Mouse (Mus musculus) hindbrain, embryonic 12.5 days (tissue): Measurements from ENCODE around the gene Aurkb. TPM values are rescaled to one million over a fixed set of nuclear protein-coding genes. Genes with fewer than 3 reads are reported as not detected.

Experiments used
- ATAC-seq: fragments of 200-750 bp; cut with Nextera tagmentation; 2 replicates; pipeline ENCODE4 v1.8.0; 2017; ENCODE audit warnings: moderate TSS enrichment; ENCODE audit not compliant: low FRiP score
- H3K27ac ChIP-seq: fragments of 300-500 bp; sonication (generic); 2 replicates; pipeline ENCODE4 v1.5.1; 2016; ENCODE audit warnings: mild to moderate bottlenecking
- H3K27me3 ChIP-seq: fragments of 300-500 bp; sonication (generic); 2 replicates; pipeline ENCODE4 v1.6.1; 2016; ENCODE audit warnings: mild to moderate bottlenecking
- H3K36me3 ChIP-seq: fragments of 300-500 bp; sonication (generic); 2 replicates; pipeline ENCODE4 v1.6.1; 2016; ENCODE audit warnings: mild to moderate bottlenecking
- H3K4me1 ChIP-seq: fragments of 300-500 bp; sonication (generic); 2 replicates; pipeline ENCODE4 v1.6.1; 2016
- H3K4me2 ChIP-seq: fragments of 300-500 bp; sonication (generic); replicated peaks from 2 replicates; pipeline ENCODE4 v1.6.1; 2016; ENCODE audit warnings: mild to moderate bottlenecking
- H3K4me3 ChIP-seq: fragments of 300-500 bp; sonication (generic); 2 replicates; pipeline ENCODE4 v1.5.1; 2016; ENCODE audit warnings: mild to moderate bottlenecking
- H3K9ac ChIP-seq: fragments of 300-500 bp; sonication (generic); 2 replicates; pipeline ENCODE4 v1.6.1; 2016; ENCODE audit warnings: mild to moderate bottlenecking, moderate library complexity
- H3K9me3 ChIP-seq: fragments of 300-500 bp; sonication (generic); replicated peaks from 2 replicates; pipeline ENCODE4 v1.6.1; 2016; ENCODE audit warnings: mild to moderate bottlenecking
- WGBS: fragments of 180-500 bp; shearing (Covaris S2); methylation state at CpG from one replicate; pipeline ENCODE4 v1.1.7; 2016; 5-methylcytosine and 5-hydroxymethylcytosine counted together
- polyA plus RNA-seq: library from polyadenylated mRNA; unstranded; fragments of >200 nt; fragmentation: Nextera tagmentation; extraction: Ambion mirVana; gene quantifications from 2 replicates; pipeline ENCODE4 v1.2.1, GENCODE M21; 2016

Aurkb gene
- polyA plus RNA-seq, 1 experiment from 2014 or later: 100 TPM

DNA sequence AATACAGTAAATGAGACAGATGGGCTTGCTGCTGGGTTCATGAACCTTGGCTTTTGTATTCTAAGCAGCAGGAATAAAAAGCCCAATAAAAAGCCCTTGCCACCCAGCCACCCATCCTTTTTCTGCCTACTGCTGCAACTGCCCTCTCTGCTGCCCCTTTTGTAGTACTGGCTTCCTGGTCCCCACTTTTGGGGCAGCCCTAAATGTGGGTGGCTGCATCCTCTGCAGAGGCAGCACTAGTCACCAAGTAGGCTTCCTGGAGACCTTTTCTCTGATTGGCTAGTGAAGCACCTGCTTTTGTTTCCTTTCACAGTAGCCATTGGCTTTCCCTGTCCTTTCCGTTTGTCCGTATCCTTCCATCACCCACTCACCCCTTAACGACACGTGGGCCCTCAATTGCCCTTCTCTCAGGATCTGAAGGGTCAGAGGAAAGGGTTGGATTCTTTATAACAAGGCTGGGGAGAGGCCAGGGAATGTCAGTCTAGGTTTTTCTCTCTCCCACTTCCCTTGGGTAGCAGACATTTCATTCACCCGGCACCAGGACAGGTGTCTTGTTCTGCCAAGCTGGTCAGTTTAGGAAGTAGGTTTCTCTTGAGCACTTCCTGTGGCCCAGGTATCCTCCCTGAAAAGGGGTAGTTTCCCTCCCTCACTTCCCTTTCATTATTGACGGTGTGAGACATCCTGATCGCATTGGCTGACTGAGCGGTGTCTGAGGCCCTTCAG, 52.8 kb downstream of the Aurkb start:
- Histone ChIP-seq H3K9me3 (no peaks in the 10 kb centered on the region), H3K4me3 (peak overlapping the region; percentile 51), H3K4me1 (peaks cover 58% of the 10 kb centered on the region), H3K9ac (0 out of 2 replicates have a peak overlapping the region, but pooled peaks have one; percentile 76), H3K27ac (peak overlapping the region; percentile 82), H3K36me3 (peaks cover 27% of the 10 kb centered on the region), H3K4me2 (peak overlapping the region; percentile 93), H3K27me3 (no peaks in the 10 kb centered on the region)
- no peak for ATAC-seq
- 21% methylated on average over 8 of the region's 8 CpGs for WGBS

DNA sequence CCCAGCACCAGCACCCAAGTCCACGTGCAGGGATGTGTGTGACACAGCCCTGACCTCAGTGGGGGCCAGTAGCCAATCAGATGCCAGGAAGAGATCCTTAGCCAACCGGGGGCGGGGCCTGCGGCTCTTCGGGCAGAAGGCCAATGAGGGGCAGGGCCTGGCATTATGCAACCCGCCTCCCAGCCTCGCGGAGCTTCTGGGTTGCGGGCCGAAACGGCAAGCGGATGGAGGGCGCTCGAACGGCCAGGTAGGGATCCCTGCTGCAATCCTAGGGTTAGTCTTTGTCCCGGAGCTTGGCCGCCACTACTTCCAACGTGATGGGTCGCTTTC, 53.3 kb downstream of the Aurkb start:
- Histone ChIP-seq H3K27me3 (no peaks in the 10 kb centered on the region), H3K36me3 (peaks cover 32% of the 10 kb centered on the region), H3K27ac (peak overlapping the region; percentile 82), H3K4me2 (peak overlapping the region; percentile 93), H3K4me1 (peaks cover 58% of the 10 kb centered on the region), H3K4me3 (peak overlapping the region; percentile 51), H3K9ac (peak overlapping the region; percentile 76), H3K9me3 (no peaks in the 10 kb centered on the region)
- peak; percentile 20 for ATAC-seq
- under 1% methylated on average over 19 of the region's 19 CpGs for WGBS

DNA sequence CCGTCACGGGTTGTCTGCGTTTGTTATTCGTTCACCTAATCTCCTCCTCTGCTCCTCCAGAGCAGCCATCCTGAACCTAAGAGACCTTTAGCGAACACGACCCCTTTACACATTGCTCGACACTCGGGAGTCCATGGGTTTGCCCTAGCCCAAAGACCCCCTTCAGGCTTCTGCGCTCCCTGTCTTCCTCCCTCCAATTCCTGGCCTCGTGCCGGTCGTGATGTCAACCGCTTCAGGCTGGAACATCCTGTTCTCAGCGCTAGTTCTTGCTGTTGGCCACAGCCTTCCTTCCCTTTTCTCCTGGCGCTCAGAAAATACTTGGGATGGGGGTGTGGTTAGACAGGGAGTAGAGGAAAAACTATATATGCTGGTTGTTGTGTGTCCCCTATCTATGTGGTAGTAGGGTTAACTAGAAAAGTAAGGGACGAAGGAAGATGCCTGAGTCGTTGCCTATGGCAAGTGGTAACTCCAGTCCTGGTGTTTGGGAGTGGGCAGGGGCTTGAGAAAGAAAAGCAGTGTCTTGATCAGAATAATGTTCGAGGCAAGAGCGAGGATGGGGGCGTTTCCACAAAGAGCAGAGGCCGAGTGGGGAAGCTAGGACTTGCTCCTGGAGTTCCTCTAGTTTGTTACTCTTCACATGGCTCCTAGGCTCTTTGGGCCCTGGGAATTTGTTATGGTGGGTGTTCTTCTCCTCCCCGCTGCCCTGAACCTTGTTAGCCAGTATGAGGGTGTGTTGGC, 53.9 kb downstream of the Aurkb start:
- H3K9me3 ChIP-seq: no peaks in the 10 kb centered on the region
- ATAC-seq: no peak
- H3K4me2 ChIP-seq: peak overlapping the region; percentile 93
- peak overlapping the region; percentile 76 for H3K9ac ChIP-seq
- WGBS: 1% methylated on average over 22 of the region's 22 CpGs
- H3K4me3 ChIP-seq: peak overlapping the region; percentile 51
- peaks cover 38% of the 10 kb centered on the region for H3K36me3 ChIP-seq
- H3K27ac ChIP-seq: peak overlapping the region; percentile 82
- peaks cover 56% of the 10 kb centered on the region for H3K4me1 ChIP-seq
- H3K27me3 ChIP-seq: no peaks in the 10 kb centered on the region

DNA sequence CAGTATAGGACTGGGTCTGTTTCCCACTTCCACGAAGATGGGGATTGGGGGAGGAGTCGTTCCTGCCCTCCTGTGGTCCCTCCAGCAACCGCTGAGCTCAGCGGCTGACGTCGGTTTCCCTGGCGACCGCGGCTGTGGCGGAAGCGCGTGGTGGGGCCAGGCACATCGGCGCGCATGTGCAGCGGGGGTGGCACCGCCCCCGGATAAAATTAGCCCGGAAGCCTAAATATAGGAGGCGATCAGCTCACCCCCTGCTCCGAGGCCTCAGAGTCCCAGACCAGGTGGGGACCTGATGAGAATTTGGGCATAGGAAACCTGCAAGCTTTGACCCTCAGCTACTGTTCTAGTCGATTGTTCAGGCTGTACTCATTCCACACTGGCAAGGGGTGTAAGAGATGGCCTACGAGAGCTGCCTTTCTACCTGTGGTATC, 54.5 kb downstream of the Aurkb start:
- peak overlapping the region; percentile 51 for H3K4me3 ChIP-seq
- WGBS: under 1% methylated on average over 23 of the region's 23 CpGs
- no peaks in the 10 kb centered on the region for H3K9me3 ChIP-seq
- H3K36me3 ChIP-seq: peaks cover 44% of the 10 kb centered on the region
- peak overlapping the region; percentile 93 for H3K4me2 ChIP-seq
- ATAC-seq: peak; percentile 24; the same call in 1 of the 2 replicates
- H3K27me3 ChIP-seq: no peaks in the 10 kb centered on the region
- H3K4me1 ChIP-seq: peaks cover 53% of the 10 kb centered on the region
- peak overlapping the region; percentile 76 for H3K9ac ChIP-seq
- peak overlapping the region; percentile 82 for H3K27ac ChIP-seq

DNA sequence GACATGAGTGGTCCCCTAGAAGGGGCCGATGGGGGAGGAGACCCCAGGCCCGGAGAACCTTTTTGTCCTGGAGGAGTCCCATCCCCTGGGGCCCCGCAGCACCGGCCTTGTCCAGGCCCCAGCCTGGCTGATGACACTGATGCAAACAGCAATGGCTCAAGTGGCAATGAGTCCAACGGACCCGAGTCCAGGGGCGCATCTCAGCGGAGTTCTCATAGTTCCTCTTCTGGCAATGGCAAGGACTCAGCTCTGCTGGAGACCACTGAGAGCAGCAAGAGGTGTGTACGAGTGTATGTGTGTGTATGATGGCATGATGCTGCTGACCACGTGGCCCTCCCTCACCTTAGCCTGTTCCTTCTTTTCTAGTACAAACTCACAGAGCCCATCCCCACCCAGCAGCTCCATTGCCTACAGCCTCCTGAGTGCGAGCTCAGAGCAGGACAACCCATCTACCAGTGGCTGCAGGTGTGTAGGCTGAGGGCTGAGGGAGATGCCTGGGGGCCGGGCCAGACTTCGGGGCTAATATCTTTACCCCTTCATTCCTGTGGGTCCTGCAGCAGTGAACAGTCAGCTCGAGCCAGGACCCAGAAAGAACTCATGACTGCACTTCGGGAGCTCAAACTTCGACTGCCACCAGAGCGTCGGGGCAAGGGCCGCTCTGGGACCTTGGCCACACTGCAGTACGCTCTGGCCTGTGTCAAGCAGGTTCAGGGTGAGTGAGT, 55.4 kb downstream of the Aurkb start:
- Histone ChIP-seq H3K9me3 (no peaks in the 10 kb centered on the region), H3K27me3 (no peaks in the 10 kb centered on the region), H3K4me3 (peak overlapping the region; percentile 51), H3K36me3 (peaks cover 53% of the 10 kb centered on the region), H3K4me2 (peak overlapping the region; percentile 93), H3K9ac (peak overlapping the region; percentile 76), H3K27ac (peak overlapping the region; percentile 82; the same call in 1 of the 2 replicates), H3K4me1 (peaks cover 47% of the 10 kb centered on the region)
- WGBS: 92% methylated on average over 20 of the region's 20 CpGs
- ATAC-seq: no peak

Other genes starting within 250 kb of the Aurkb start
- gene Ndel1, start 173.8 kb upstream of the Aurkb start, polyA plus RNA-seq: 76.2 and 77.1 TPM in 2 replicates
- 0.07 TPM in 1 of 2 replicates, not detected in the other for gene Rnf222, start 157.1 kb upstream of the Aurkb start, polyA plus RNA-seq
- gene Rpl26, start 144.1 kb upstream of the Aurkb start, polyA plus RNA-seq: 624 and 749 TPM in 2 replicates
- gene Odf4, start 118.6 kb upstream of the Aurkb start, polyA plus RNA-seq: 0.36 TPM in 1 of 2 replicates, not detected in the other
- gene Arhgef15, start 88.2 kb upstream of the Aurkb start, polyA plus RNA-seq: 8.5 TPM in 2 replicates
- gene Slc25a35, start 77.5 kb upstream of the Aurkb start, polyA plus RNA-seq: 2.3 TPM in 2 replicates
- 34.4 and 38.3 TPM in 2 replicates for gene Rangrf, start 70.5 kb upstream of the Aurkb start, polyA plus RNA-seq
- gene Pfas, start 37.2 kb upstream of the Aurkb start, polyA plus RNA-seq: 27.8 and 31.0 TPM in 2 replicates
- gene Ctc1, start 29.7 kb upstream of the Aurkb start, polyA plus RNA-seq: 64.8 and 66.4 TPM in 2 replicates
- gene Borcs6, start 14.1 kb downstream of the Aurkb start, polyA plus RNA-seq: 15.8 and 16.6 TPM in 2 replicates
- gene Tmem107, start 25.2 kb downstream of the Aurkb start, polyA plus RNA-seq: 39.4 and 45.1 TPM in 2 replicates
- 140 and 159 TPM in 2 replicates for gene Vamp2, start 42.8 kb downstream of the Aurkb start, polyA plus RNA-seq
- 9.8 and 11.6 TPM in 2 replicates for gene Per1, start 49.6 kb downstream of the Aurkb start, polyA plus RNA-seq
- gene Hes7, start 74.8 kb downstream of the Aurkb start, polyA plus RNA-seq: 0.25 and 0.49 TPM in 2 replicates
- 0.26 and 0.29 TPM in 2 replicates for gene 9130213A22Rik, start 76.9 kb downstream of the Aurkb start, polyA plus RNA-seq
- gene Aloxe3, start 80.2 kb downstream of the Aurkb start, polyA plus RNA-seq: 0.41 and 0.65 TPM in 2 replicates
- 0.12 TPM in 2 replicates for gene Alox12b, start 111.3 kb downstream of the Aurkb start, polyA plus RNA-seq
- 0.06 and 0.07 TPM in 2 replicates for gene Alox8, start 152.2 kb downstream of the Aurkb start, polyA plus RNA-seq
- gene Gucy2e, start 191.4 kb downstream of the Aurkb start, polyA plus RNA-seq: 0.04 and 0.13 TPM in 2 replicates